Mouse (Mus musculus) heart, adult 2 months (tissue): ENCODE measurements around the gene Phldb2.

Experiments used
- CTCF ChIP-seq: fragments of 200-600 bp; IDR thresholded peaks from 2 replicates; pipeline ENCODE4 v1.8.1; 2022; ENCODE audit warnings: antibody characterized with exemption, mild to moderate bottlenecking, moderate library complexity
- EP300 ChIP-seq: fragments of 200-500 bp; IDR thresholded peaks from 2 replicates; pipeline ENCODE4 v1.6.1; 2011; ENCODE audit warnings: low read depth, low read length, control low read depth; ENCODE audit not compliant: insufficient read depth
- POLR2A ChIP-seq: fragments of 200-500 bp; IDR thresholded peaks from 2 replicates; pipeline ENCODE4 v1.6.1; 2011; ENCODE audit warnings: mild to moderate bottlenecking, low read depth, low read length, control low read depth; ENCODE audit not compliant: insufficient read depth

DNA sequence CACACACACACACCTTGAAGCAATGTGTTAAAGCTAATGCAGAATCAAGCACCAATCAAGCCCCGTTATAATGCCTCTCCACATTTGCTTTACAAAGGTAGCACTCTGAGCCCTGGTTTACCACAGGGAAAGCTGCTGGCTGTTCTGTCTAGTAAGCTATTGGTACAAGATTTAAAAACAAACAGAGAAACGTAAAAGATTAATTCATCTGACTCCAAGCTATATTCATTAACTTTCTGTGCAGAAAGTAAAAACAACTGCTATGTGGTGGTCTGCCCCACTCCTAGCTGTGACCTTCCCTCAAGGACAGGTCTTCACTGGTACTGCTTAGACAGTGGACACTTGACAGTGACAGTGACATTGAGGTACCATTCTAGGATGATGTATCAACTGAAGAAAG lies 69.2 kb downstream of the Phldb2 start:
- TF ChIP-seq CTCF = no peak
- TF ChIP-seq POLR2A = no peak
- TF ChIP-seq EP300 = no peak
